Mouse (Mus musculus) heart, adult 9 months (tissue): ENCODE measurements around the gene Tnip1.
A peak's percentile ranks its signal among the peaks of the same experiment; 100 is the strongest.

Experiments used
- DNase-seq, 2 experiments: peaks; one replicate each; pipeline ENCODE4 v3.0.0; 2022; ENCODE audit warnings: low spot score in 2 of 2

Gene Tnip1

GRCm38 (mm10) chr11:54879434-54879833, 83.3 kb downstream of the Tnip1 start:
- DNase-seq, result peak; percentile 72 to 83

GRCm38 (mm10) chr11:54878893-54879292, 83.8 kb downstream of the Tnip1 start:
- no peak for DNase-seq

GRCm38 (mm10) chr11:54876031-54876430, 86.7 kb downstream of the Tnip1 start:
- DNase-seq, result no peak

GRCm38 (mm10) chr11:54871831-54872537, 90.7 kb downstream of the Tnip1 start:
- DNase-seq, result no peak

GRCm38 (mm10) chr11:54869318-54869717, 93.4 kb downstream of the Tnip1 start:
- DNase-seq, result no peak

GRCm38 (mm10) chr11:54868445-54868844, 94.3 kb downstream of the Tnip1 start:
- DNase-seq, result no peak

- no peak for DNase-seq
Measured at GRCm38 (mm10) chr11:54867903-54868434, 94.7 kb downstream of the Tnip1 start.

- no peak for DNase-seq
Measured at GRCm38 (mm10) chr11:54867049-54867385, 95.7 kb downstream of the Tnip1 start.

GRCm38 (mm10) chr11:54866119-54867048, 96.3 kb downstream of the Tnip1 start, which contains the start of gene Hint1:
Hint1 (plus strand) TSS chr11:54866383.
- DNase-seq, result peak; percentile 94 to 95

GRCm38 (mm10) chr11:54865330-54866085, 97.2 kb downstream of the Tnip1 start:
- DNase-seq, result no peak

- DNase-seq, result peak in 1 of 2 experiments; percentile 54
Measured at GRCm38 (mm10) chr11:54862621-54863520, 99.8 kb downstream of the Tnip1 start.

GRCm38 (mm10) chr11:54861471-54862420, 101.0 kb downstream of the Tnip1 start:
- DNase-seq, result no peak
